Mouse (Mus musculus) liver (tissue): ENCODE measurements around the gene March9.

Source experiments
- DNase-seq: peaks from one replicate; pipeline ENCODE4 v3.0.0-alpha.2; 2020; ENCODE audit warnings: mixed read lengths

March9 gene

DNA sequence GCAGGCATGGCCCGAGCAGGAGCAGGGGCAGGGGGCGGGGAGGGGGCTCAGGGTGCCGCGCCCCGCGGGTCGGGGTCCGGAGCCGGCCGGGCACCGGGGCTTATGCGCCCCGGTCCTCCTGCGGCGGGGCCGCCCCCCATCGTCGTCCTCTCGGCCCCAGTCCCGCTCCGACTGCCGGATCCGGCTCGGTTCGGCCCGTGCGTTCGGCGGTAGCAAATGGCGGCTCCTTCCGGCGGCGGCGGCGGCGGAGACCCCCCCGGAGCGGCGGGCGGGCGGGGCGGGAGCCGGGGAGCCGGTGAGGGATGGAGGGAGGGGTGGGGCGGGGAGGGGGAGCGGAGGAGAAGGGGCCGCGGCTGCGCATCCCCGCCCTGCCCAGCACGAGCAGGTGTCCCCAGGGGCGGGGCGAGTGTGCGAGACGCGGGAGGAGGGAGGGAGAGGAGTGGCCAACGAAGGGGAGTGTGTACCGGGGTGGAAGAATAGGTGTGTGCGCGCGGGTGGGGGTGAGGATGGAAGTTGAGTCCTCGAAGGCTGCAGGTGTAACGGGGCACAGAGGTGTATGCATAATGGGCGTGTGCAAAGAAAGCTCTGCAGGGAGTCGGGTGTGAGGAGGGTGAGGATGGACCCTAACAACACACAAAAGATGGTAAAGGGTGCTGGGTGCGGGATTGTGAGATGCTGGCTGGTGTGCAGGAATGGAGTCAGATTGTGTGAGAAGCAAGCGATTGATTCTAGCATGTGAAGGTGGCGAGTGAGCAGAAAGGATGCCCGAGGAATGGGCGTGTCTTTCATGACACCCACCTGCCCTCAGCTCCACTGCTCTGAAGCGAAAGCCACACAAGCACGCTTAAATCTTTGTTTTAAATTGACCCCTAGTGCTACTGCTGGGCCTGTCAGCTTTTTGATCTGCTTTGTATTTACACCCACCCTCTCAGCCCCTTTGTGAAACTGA, at the start of gene March9:
Gene March9, minus strand, starts transcription at position 217 of the 949 bp plus-strand sequence.
- DNase-seq, result peak; percentile 72

DNA sequence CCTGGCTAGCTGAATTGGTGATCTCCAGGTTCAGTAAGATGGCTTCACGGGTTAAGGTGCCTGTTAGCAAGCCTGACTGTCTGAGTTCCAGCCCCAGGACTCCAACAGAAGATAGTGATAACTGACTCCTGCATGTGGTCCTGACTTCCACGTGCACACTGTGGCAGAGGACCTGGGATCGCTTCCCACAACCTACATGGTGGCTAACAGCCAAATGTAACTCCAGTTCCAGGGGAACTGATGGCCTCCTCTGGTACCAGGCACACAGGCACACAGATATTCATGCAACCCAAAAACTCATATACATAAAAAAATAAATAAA, 48.2 kb upstream of the March9 start:
- DNase-seq, result no peak

DNA sequence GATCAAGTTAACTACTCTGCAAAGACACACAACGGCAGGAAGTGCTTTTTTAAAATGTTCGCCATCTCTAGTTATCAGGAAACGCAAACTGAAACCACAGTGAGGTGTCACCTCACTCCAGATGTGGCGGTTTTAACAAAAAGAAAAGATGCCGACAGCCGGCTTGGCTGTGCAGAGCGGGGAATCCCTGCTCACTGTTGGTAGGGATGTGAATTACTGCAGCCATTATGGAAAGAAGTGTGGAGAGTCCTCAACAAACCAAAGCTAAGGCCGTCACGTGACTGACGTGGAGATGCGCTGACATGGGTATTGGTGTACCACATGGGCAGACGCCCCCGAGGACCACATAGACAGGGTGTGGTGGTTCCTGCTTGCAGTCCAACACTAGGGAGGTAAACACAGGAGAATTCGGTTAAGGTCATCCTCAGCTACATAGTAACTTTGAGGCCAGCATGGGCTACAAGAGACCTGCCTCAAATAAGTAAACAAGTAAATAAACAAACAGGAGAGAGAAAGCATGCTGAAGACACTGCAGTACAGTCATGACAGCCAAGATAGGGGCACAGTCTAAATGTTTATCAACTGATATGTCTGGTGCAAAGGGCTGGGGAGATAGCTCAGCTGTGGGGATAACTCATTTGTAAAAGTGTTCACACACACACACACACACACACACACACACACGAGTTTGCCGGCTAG, 47.7 kb upstream of the March9 start:
- DNase-seq, result peak; percentile 39

DNA sequence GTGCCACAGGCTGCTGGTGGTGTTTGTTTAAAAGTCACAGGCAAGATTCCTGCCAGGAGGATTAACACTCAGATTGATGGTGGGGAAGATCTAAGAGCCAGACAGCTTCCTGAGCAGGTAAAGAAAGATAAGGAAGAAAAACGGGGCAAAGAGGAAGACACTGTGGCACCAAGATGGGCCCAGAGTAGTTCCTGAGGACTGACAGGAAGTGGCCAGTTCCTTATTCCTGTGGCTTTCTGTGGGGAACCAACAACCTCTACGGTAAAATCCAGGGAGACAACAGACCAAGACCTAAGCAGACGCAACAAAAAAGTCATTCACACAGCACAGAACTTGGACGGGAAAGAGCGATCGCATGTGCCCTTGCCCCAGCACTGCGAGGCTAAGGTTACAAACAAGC, 43.6 kb upstream of the March9 start:
- DNase-seq, result no peak

DNA sequence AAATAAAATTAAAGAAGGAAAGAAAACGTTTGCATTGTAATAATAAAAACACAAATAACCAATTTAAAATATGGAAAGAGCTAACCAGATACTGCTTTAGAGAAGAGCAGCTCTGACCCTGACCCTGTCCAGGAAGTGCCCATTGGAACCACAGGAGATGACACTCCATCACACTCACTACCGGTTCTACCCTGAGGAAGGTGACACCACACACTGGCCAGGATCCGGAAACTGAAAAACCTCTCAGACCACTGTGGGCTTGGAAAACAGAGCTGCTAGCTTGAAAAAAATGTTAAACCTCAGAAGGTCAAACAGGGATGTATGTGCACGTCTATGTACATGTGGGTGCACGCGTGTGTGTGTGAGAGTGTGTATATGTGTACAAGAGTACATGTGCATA, 41.2 kb upstream of the March9 start:
- no peak for DNase-seq

DNA sequence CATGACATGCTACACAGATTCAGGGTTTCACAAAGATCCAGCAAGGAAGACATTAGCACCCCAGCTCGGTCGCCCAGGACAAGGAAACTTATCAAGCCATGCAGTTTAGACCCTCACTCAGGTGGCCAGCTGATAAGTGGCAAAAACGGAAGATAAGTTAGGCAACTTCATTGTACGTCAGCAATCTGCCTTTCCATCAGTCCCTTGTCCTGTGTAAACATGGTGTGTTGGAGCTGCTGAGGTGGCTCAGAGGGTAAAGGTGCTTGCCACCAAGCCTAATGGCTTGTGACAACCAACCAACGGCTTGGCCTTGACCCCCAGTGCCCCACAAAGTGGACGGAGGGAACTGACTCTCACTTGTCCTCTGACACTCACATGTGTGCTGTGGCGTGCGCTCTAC, 40.4 kb upstream of the March9 start:
- DNase-seq, result peak; percentile 26

DNA sequence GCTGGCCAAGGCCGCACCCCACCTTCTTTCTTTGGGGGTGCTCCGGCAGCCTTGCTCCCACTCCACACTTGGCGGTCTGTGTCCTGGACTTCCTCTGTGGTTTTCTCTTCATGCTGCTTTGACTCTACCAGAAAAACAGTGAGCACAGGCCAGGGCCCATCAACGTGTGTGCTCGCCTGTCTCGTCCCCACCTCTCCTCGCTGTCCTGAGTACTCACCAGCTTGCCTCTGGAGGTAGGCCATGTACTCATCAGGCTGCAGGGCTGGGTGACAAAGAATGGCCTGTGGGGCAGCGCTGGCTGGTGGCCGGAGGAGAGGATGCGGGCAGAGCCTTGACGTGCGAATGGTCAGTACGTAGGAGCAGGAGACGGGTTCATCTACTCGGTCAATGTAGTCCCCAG, 39.9 kb upstream of the March9 start:
- no peak for DNase-seq

DNA sequence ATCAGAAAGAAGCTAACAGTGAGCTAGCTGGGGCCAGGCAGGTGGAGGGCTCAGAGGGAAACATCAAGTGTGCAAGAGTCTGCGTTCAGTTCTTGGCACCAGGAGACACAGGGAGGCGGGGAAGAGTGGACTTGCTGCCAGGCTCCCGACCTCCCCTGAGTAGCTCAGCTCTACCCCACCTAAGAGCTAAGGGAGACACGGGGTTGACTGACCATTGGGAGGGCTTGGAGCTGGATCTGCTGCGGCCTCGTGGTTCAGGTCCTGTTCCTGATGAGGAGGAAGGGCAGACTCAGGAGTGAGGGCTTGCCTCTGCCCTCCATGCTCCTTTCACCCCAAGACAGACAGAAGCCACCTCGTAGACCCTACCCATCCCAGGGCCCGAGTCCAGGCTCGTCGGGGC, 39.2 kb upstream of the March9 start:
- no peak for DNase-seq

DNA sequence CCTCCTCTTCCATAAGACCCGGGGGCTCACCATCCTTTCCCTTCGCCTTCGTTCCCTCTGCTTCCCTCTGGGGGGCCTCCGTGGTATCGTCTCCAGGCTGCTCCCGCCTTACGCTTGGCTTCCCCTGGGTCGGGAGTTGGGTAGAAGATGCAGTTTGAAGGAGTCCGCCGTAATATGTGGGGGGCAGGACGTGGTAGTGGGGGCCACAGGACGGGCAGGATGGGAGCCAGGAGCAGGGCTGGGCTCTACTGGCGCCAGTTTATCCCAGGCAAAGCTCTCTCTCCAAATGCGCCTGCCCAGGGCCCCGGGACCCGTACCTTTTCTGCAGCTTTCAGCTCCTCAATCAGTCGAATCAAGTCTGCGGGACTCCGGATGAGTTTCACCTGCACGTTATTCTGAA, 38.5 kb upstream of the March9 start:
- DNase-seq, result no peak

DNA sequence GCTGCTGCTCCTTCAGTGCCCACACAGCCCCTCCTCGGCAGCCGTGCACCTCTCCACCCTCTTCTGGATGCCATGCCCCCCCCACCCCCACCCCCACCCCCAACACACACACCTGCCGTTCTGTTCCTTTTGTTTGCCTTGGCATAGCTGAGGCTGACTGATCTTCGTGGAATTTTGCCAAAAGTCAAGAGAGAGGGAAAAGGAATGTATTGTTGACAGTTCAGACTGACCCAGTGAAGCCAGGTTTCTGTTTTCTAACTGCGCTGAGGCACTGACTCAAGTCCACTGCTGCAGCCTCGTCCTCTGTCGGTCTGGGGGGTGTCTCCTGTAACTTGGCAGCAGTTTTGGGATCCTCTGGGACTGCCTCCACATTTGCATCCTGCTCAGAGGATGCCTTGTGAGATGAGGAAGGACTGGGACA, 34.4 kb upstream of the March9 start:
- no peak for DNase-seq

DNA sequence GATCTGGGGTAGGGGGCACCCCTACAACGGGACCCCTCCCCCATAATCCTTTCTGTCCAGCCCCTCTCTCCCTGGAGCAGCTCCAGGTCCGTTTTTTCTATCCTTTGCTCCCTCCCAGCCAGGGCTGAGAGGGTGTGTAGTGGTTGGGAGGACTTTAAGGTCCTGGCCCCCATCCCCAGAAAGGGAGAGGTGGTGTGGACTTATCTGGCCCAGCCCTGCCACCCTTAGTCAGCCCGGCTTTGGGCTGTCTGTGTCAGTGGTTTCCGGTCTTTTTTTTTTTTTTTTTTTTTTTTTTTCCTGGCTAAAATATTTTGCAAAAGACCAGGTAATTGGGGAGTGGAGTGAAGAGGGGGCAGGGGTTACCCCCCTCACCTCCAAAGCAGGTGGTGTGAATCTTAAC, 32.8 kb upstream of the March9 start:
- DNase-seq, result no peak

DNA sequence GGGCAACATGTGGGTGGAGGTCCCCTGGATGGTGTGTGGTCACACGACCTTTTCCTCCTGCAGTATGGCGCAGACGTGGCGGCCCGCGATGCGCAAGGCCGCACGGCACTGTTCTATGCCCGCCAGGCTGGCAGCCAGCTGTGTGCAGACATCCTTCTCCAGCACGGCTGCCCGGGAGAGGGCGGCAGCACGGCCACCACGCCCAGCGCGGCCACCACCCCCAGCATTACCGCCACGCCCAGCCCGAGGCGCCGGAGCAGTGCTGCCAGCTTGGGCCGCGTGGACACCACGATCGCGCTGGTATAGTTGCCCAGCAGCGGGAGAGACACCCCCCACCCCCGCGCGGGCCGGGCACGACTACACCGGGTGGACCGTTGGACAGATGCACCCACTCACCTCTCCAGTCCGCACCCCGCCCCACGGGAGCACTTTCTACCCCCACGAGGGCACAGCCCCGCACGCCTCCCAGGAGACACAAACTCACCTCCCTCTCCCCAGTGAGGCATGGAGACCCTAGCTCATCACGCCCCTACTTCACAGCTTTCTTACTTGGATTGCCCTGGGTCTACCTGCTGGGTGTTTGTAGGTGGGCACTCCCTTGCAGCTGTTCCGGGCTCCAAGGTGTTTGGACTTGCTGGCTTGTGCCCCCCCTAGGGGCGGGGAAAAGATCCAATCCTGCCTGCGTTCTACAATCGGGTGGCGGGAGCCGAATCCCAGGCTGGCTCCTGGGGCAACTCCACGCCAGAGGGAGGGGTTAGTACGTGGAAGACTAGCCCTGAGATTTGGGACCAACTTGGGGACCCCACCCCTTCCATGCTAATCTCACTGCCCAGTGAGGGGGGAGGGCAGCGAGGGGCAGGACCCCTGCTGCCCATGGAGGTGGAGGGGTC, 31.8 kb upstream of the March9 start:
- DNase-seq, result peak; percentile 59

DNA sequence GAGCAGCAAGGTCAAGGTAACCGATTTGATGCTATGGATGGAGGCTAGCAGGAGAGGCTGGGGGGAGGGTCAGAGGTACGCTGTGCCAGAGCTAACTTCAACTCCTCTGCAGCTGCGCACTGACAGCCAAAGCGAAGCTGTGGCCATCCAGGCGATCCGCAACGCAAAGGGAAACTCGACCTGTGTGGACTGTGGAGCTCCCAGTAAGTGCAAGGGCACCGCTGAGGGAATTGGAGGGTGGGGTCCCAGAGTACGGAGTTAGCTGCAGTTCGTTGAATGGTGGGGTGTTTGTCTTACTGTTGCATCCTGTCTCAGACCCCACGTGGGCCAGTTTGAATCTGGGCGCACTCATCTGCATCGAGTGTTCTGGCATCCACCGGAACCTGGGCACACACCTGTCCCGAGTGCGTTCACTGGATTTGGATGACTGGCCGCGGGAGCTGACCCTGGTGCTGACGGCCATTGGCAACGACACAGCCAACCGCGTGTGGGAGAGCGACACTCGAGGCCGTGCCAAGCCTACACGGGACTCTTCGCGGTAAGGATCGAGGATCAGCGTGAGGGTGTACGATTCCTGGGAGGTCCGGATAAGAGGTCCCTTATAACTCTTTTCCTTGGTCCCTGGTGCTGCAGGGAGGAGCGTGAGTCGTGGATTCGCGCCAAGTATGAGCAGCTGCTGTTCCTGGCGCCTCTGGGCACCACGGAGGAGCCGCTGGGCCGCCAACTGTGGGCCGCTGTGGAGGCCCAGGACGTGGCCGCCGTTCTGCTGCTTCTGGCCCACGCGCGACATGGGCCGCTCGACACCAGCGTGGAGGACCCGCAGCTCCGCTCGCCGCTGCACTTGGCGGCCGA, 30.8 kb upstream of the March9 start:
- no peak for DNase-seq

DNA sequence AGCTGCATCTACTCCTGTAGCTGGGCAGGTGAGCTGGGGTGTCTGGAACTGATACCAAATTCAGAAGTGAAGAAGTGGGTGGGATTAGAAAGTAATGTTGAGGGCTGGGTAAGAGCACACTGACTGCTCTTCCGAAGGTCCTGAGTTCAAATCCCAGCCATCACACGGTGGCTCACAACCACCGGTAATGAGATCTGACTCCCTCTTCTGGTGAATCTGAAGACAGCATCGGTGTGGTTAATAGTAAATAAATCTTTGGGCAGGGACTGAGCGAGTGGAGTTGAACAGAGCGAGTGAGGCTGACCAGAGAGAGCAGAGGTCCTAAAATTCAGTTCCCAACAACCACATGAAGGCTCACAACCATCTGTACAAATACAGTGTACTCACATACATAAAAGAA, 25.6 kb upstream of the March9 start:
- no peak for DNase-seq

DNA sequence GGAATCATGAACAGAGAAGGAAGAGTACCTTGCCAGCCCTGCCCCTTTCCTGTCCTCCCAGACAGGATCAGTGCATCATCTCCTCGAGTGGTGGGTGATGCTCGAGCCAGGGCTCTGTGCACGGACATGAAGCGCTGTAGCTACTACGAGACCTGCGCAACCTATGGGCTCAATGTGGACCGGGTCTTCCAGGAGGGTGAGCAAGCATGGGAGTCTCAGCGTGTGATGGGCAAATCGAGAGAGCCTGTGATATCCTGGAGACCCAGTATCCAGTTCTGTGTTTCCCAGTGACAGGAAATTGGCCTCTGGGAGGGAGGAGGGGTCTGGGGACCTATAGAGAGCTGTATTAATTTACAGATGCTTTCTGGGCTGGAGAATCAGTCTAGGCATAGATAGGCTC, 25.1 kb upstream of the March9 start:
- no peak for DNase-seq

DNA sequence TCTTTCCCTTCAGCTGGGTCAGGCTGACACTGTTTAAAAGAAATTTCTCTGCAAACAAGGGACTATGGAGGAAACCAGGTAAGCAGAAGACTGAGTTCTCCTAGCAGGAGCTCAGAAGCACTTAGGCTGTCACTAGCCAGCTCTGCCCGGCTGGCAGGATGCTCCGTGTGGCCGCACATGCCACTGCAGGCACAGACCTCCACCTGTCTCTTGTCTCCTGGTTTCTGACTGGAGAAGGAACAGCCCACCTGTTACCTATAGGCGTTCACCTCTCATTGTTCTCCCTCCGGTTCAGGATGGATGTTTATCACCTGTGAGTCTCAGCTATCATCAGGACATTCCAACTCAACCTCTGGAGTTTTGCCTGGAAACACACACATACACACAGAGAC, 23.9 kb upstream of the March9 start:
- DNase-seq, result no peak

DNA sequence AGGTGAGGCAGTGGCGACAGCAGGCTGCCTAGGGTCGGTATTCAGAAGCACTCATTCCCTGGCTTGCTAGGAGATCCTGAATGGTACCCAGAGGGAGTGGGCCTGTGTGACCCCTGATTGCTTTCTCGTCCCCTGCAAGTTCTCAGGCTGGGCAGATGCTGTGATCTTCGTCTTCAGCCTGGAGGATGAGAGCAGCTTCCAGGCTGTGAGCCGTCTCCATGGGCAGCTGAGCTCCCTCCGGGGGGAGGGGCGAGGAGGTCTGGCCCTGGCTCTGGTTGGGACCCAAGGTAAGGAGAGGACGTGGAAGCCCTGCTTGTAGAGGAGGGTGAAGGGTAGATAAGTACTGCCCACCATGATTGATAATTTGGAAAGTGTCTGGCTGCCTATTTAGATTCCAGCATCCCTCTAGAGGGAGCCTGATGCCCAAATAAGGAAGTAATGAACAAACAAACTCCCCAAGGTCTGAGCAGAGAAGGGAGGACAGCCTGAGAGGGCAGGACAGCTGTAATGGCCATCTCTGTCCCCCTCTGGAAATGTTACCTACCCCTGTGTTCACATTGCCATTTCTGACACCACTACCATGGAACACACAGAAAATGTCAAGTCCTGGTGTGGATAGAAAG, 23.4 kb upstream of the March9 start:
- no peak for DNase-seq

DNA sequence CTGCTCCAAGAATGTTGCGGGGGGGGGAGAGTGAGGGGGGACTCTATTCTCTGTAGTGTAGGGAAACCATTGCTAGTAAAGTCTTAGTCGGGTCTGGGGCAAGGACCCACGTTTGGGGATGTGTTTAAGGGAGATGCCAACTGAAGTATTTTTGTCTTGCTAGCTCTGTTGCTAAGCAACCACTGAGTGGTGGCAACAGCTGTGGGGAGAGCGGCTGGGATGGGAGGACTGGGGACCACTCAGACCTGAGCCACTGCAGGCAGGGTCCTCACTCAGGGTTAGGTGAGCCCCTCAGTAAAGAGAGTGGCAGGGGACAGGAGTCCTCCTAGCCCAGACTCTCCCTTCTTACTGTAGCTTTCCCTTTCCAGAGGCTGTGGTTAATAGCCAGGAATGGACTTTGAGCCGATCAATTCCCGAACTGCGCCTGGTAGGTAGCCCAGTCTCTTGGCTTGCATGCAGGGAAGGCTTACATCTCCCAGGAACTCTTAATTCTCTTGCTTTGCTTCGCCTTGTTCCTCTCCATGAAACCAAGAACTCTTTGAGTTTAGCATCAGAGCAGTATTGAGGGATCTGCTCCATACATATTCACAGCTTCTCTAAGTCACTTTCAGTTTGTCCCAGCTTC, 22.1 kb upstream of the March9 start:
- no peak for DNase-seq

DNA sequence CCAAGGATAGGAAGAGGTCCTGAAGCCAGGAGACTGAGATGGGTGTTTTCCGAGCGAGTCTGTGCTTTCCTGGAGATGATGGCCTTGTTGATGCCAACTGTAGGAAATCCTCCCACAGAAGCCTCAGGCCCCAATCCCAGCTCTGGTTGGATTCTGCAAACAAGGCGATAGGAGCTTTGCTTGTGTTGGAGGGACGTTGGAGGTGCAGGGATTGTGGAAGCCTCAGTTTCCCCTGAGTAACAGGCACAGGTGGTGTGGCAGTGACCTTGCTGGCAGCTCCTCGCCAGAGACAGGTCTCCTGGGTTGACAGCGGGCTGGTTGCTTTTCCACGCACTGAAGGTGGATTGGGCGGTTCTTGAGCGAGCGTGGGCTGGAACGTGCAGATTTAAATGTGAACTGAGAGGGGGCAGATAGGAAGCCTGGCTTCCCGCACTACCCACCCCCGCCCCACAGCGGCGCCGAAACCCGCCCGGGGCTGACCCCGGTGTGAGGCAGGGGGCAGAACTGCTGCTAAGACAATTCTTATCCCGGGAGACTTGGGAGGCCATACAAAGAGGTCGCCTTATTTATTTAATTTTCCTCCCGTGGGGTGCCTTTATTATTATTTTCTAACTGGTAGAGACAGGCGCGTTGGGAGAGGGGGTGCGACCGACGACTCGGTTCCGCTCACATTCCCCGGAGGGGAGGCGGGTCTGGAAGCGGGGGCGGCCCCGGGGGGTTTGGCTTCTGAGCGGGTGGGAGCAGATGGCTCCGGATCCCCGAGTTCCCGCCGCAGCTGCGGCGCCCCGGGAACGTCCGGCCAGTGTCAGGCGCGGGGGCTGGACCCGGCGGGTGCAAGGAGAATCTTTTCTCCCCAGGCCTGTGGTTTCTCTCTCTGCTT, 21.2 kb upstream of the March9 start:
- no peak for DNase-seq

DNA sequence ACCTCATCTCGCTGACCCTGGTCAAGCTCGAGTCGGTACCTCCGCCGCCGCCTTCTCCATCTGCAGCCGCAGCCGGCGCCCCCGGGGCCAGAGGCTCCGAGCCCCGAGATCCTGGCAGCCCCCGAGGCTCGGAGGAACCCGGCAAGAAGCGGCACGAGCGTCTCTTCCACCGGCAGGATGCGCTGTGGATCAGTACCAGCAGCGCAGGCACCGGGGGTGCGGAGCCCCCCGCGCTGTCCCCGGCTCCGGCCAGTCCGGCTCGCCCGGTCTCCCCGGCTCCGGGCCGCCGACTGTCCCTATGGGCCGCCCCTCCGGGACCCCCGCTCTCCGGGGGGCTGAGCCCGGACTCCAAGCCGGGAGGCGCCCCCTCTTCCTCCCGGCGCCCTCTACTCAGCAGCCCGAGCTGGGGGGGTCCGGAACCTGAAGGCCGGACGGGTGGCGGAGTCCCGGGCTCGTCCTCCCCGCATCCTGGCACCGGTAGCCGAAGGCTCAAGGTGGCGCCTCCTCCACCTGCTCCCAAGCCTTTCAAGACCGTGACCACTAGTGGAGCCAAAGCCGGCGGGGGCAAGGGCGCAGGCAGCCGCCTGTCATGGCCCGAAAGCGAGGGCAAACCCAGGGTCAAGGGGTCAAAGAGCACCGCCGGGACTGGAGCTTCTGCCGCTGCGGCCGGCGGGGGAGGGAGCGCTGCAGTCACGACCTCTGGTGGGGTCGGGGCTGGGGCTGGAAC, 19.8 kb upstream of the March9 start:
- peak; percentile 27 for DNase-seq
